Mouse (Mus musculus): ENCODE data around the gene Mgat2.

Gene Mgat2

GRCm38 (mm10) chr12:69214393-69214792 is 30.4 kb downstream of the Mgat2 start:
- no peak for DNase-seq

- DNase-seq, result peak; percentile 56 to 59
These were observed 31.2 kb downstream of the Mgat2 start for GRCm38 (mm10) chr12:69215000-69215785.

GRCm38 (mm10) chr12:69216587-69216986 is 32.6 kb downstream of the Mgat2 start:
- no peak for DNase-seq

- DNase-seq, result no peak
These were observed 36.8 kb downstream of the Mgat2 start for GRCm38 (mm10) chr12:69220613-69221277.

- peak; percentile 86 to 89 for DNase-seq
These were observed 44.0 kb downstream of the Mgat2 start, which contains the start of gene Pole2 for GRCm38 (mm10) chr12:69227776-69228466. TSS of gene Pole2 (minus strand) at chr12:69228195.

- DNase-seq, result peak in 1 of 2 experiments; percentile 23
These were observed 45.3 kb downstream of the Mgat2 start for GRCm38 (mm10) chr12:69229251-69229650.

- peak in 1 of 2 experiments; percentile 20 for DNase-seq
These were observed 51.8 kb downstream of the Mgat2 start for GRCm38 (mm10) chr12:69235782-69236181.
